Mouse (Mus musculus): ENCODE measurements around the gene Mgat4e. TPM values are rescaled to one million over a fixed set of nuclear protein-coding genes. Genes with fewer than 3 reads are reported as not detected.
"Not testable (repeated sequence)": the region's sequence is repeated elsewhere in the genome, so short reads cannot be mapped to it uniquely, and the experiment has no call there.

Gene Mgat4e
- total RNA-seq, 2 experiments from 2014 or later = not detected

- peak; percentile 84 for ATAC-seq (replicated peaks; ENCODE audit: poor library complexity)
Measured at GRCm38 (mm10) chr1:134556671-134557218, 7.3 kb upstream of the Mgat4e start.

GRCm38 (mm10) chr1:134555871-134556670 lies 6.6 kb upstream of the Mgat4e start:
- ATAC-seq (replicated peaks; ENCODE audit: poor library complexity) = peak; percentile 29

- ATAC-seq (replicated peaks; ENCODE audit: poor library complexity) = peak; percentile 18
Measured at GRCm38 (mm10) chr1:134555240-134555870, 5.9 kb upstream of the Mgat4e start.

- ATAC-seq (replicated peaks; ENCODE audit: poor library complexity) = no peak
Measured at GRCm38 (mm10) chr1:134552396-134552795, 2.9 kb upstream of the Mgat4e start.

GRCm38 (mm10) chr1:134551869-134552268 lies 2.4 kb upstream of the Mgat4e start:
- no peak for ATAC-seq (replicated peaks; ENCODE audit: poor library complexity)

GRCm38 (mm10) chr1:134548231-134548630 lies 1.3 kb downstream of the Mgat4e start:
- no peak for ATAC-seq (replicated peaks; ENCODE audit: poor library complexity)

GRCm38 (mm10) chr1:134540610-134541009 lies 8.9 kb downstream of the Mgat4e start:
- ATAC-seq (replicated peaks; ENCODE audit: poor library complexity) = no peak

GRCm38 (mm10) chr1:134535513-134535912 lies 14.0 kb downstream of the Mgat4e start:
- no peak for ATAC-seq (replicated peaks; ENCODE audit: poor library complexity)

GRCm38 (mm10) chr1:134535054-134535453 lies 14.4 kb downstream of the Mgat4e start:
- ATAC-seq (replicated peaks; ENCODE audit: poor library complexity) = no peak

GRCm38 (mm10) chr1:134533710-134534109 lies 15.8 kb downstream of the Mgat4e start:
- ATAC-seq (replicated peaks; ENCODE audit: poor library complexity) = not testable (repeated sequence)

GRCm38 (mm10) chr1:134530618-134531017 lies 18.9 kb downstream of the Mgat4e start:
- no peak for ATAC-seq (replicated peaks; ENCODE audit: poor library complexity)

GRCm38 (mm10) chr1:134526752-134527151 lies 22.7 kb downstream of the Mgat4e start:
- ATAC-seq (replicated peaks; ENCODE audit: poor library complexity) = peak; percentile 92

- no peak for ATAC-seq (replicated peaks; ENCODE audit: poor library complexity)
Measured at GRCm38 (mm10) chr1:134525015-134525414, 24.5 kb downstream of the Mgat4e start.

- ATAC-seq (replicated peaks; ENCODE audit: poor library complexity) = peak; percentile 30
Measured at GRCm38 (mm10) chr1:134524424-134524823, 25.1 kb downstream of the Mgat4e start.

GRCm38 (mm10) chr1:134522325-134522724 lies 27.2 kb downstream of the Mgat4e start:
- ATAC-seq (replicated peaks; ENCODE audit: poor library complexity) = peak; percentile 38

GRCm38 (mm10) chr1:134521163-134521562 lies 28.3 kb downstream of the Mgat4e start:
- peak; percentile 50 for ATAC-seq (replicated peaks; ENCODE audit: poor library complexity)

- ATAC-seq (replicated peaks; ENCODE audit: poor library complexity) = no peak
Measured at GRCm38 (mm10) chr1:134520001-134520721, 29.3 kb downstream of the Mgat4e start.

- not testable (repeated sequence) for ATAC-seq (replicated peaks; ENCODE audit: poor library complexity)
Measured at GRCm38 (mm10) chr1:134519201-134519600, 30.3 kb downstream of the Mgat4e start.

- peak; percentile 90 for ATAC-seq (replicated peaks; ENCODE audit: poor library complexity)
Measured at GRCm38 (mm10) chr1:134518677-134519076, 30.8 kb downstream of the Mgat4e start.

- ATAC-seq (replicated peaks; ENCODE audit: poor library complexity) = not testable (repeated sequence)
Measured at GRCm38 (mm10) chr1:134517841-134518240, 31.6 kb downstream of the Mgat4e start.

- no peak for ATAC-seq (replicated peaks; ENCODE audit: poor library complexity)
Measured at GRCm38 (mm10) chr1:134516491-134517198, 32.8 kb downstream of the Mgat4e start.

Data from megakaryocyte progenitor cell, adult 5-6 weeks (primary cell).